Mouse (Mus musculus) granulocyte monocyte progenitor cell, adult 5-6 weeks (primary cell): ENCODE results near the gene Larp4b. TPM values are rescaled to one million over a fixed set of nuclear protein-coding genes. Genes with fewer than 3 reads are reported as not detected.

Source experiments
- ATAC-seq: replicated peaks from 2 replicates; pipeline ENCODE4 v1.8.0; 2016; ENCODE audit warnings: mild to moderate bottlenecking, moderate TSS enrichment, inconsistent platforms; ENCODE audit not compliant: poor library complexity, severe bottlenecking
- total RNA-seq, 2 experiments: library from RNA; stranded (forward) in 1 of 2; stranded (reverse) in 1 of 2; fragments of 200-712, 200-1000 nt in 1 of 2; fragments of >200 nt in 1 of 2; fragmentation: Nextera tagmentation in 1 of 2; gene quantifications; 2 replicates each; pipeline ENCODE4 v1.2.3; 2014 to 2017

Gene Larp4b
- total RNA-seq, 2 experiments from 2014 or later = 59.1 to 79.1 TPM

GRCm38 (mm10) chr13:9222761-9223405, 129.2 kb downstream of the Larp4b start:
- no peak for ATAC-seq

Other genes with a start within 250 kb of the Larp4b start
- gene Wdr37, start 222.0 kb upstream of the Larp4b start, total RNA-seq (2014; fragmentation: Nextera tagmentation) = 23.9 and 28.5 TPM in 2 replicates
- 18.9 and 20.7 TPM in 2 replicates for gene Wdr37, start 222.0 kb upstream of the Larp4b start, total RNA-seq (2017)
- gene Idi1, start 208.4 kb upstream of the Larp4b start, total RNA-seq (2014; fragmentation: Nextera tagmentation) = 25.0 and 26.1 TPM in 2 replicates
- 19.6 and 31.5 TPM in 2 replicates for gene Idi1, start 208.4 kb upstream of the Larp4b start, total RNA-seq (2017)
- gene Gm9745, start 145.7 kb upstream of the Larp4b start, total RNA-seq (2014; fragmentation: Nextera tagmentation) = not detected in 2 replicates
- gene Gm9745, start 145.7 kb upstream of the Larp4b start, total RNA-seq (2017) = not detected in 2 replicates
- not detected in 2 replicates for gene Idi2, start 141.0 kb upstream of the Larp4b start, total RNA-seq (2014; fragmentation: Nextera tagmentation)
- not detected in 2 replicates for gene Idi2, start 141.0 kb upstream of the Larp4b start, total RNA-seq (2017)
- gene Gtpbp4, start 97.8 kb upstream of the Larp4b start, total RNA-seq (2014; fragmentation: Nextera tagmentation) = 71.1 and 85.6 TPM in 2 replicates
- gene Gtpbp4, start 97.8 kb upstream of the Larp4b start, total RNA-seq (2017) = 155 and 169 TPM in 2 replicates
- gene Dip2c, start 182.6 kb downstream of the Larp4b start, total RNA-seq (2014; fragmentation: Nextera tagmentation) = 1.5 and 2.7 TPM in 2 replicates
- 2.0 and 2.8 TPM in 2 replicates for gene Dip2c, start 182.6 kb downstream of the Larp4b start, total RNA-seq (2017)